Mouse (Mus musculus): ENCODE measurements around the gene Zfp384. TPM values are rescaled to one million over a fixed set of nuclear protein-coding genes. Genes with fewer than 3 reads are reported as not detected.

The Zfp384 gene
- polyA plus RNA-seq, 1 experiment from 2014 or later = 9.9 TPM

DNA sequence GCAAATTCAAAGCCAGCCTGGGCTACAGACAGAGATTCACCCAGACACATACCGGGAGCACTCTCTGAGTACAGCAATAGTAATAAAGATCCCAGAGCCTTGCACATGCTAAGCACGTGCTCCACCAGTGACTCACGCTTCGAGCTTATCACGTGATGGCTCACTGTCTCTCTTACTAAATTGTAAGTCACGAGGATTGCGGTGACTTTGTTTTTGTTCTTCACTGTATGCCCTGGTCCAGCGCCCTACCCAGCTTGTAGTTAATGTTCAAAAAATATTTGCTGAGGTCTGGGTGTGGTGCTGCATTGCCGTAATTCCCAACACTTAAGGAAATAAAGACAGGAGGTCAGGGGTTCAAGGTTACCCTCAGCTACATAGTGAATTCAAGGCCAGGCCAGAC lies 15.6 kb upstream of the Zfp384 start:
- Histone ChIP-seq H3K9me3 (replicated peaks; ENCODE audit: control insufficient read depth, low read length) (no peaks in the 10 kb centered on the region; the same call in 1 of the 2 replicates), H3K4me3 (ENCODE audit: low read depth, low read length) (no peak overlapping the region), H3K36me3 (ENCODE audit: control insufficient read depth, insufficient read depth, low read length) (no peaks in the 10 kb centered on the region), H3K27ac (ENCODE audit: low read depth, low read length) (no peak overlapping the region), H3K9ac (ENCODE audit: low read depth, low read length) (no peak overlapping the region), H3K4me2 (no peak overlapping the region), H3K4me1 (ENCODE audit: control insufficient read depth, insufficient read depth, low read length) (peaks cover 8% of the 10 kb centered on the region; the same call in 1 of the 2 replicates), H3K27me3 (ENCODE audit: control insufficient read depth, insufficient read depth, low read length) (peaks cover 50% of the 10 kb centered on the region)
- no peak for ATAC-seq (replicated peaks; ENCODE audit: insufficient number of reproducible peaks, low FRiP score, low TSS enrichment)
- WGBS (ENCODE audit: insufficient replicate concordance) = 76% methylated on average over 9 of the region's 9 CpGs

DNA sequence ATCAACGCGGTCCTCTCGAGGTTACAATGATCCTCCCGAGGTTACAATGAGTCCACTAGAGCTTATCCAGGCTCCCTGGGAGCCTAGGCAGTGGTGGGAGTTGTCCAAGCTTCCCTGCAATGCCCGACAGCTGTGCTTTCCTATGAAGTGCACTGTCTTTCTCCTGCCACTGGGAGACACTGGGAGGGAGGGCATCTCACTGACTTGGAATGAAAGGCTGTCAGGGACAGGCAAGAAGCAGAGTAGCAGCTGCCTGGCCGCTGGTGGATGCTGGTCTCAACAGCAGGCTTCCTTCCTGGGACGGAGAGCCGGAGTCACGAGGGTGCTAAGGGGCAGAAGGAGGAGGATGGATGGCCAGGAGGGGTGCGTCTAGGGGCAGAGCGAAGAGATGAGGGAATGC lies 15.1 kb upstream of the Zfp384 start:
- Histone ChIP-seq H3K4me2 (0 out of 2 replicates have a peak overlapping the region, but pooled peaks have one; percentile 17), H3K9ac (ENCODE audit: low read depth, low read length) (no peak overlapping the region; the same call in 1 of the 2 replicates), H3K36me3 (ENCODE audit: control insufficient read depth, insufficient read depth, low read length) (no peaks in the 10 kb centered on the region), H3K27me3 (ENCODE audit: control insufficient read depth, insufficient read depth, low read length) (peaks cover 55% of the 10 kb centered on the region), H3K27ac (ENCODE audit: low read depth, low read length) (no peak overlapping the region), H3K9me3 (replicated peaks; ENCODE audit: control insufficient read depth, low read length) (no peaks in the 10 kb centered on the region; the same call in 1 of the 2 replicates), H3K4me1 (ENCODE audit: control insufficient read depth, insufficient read depth, low read length) (peaks cover 10% of the 10 kb centered on the region; the same call in 1 of the 2 replicates), H3K4me3 (ENCODE audit: low read depth, low read length) (no peak overlapping the region)
- WGBS (ENCODE audit: insufficient replicate concordance) = 14% methylated on average over 11 of the region's 11 CpGs
- ATAC-seq (replicated peaks; ENCODE audit: insufficient number of reproducible peaks, low FRiP score, low TSS enrichment) = no peak

DNA sequence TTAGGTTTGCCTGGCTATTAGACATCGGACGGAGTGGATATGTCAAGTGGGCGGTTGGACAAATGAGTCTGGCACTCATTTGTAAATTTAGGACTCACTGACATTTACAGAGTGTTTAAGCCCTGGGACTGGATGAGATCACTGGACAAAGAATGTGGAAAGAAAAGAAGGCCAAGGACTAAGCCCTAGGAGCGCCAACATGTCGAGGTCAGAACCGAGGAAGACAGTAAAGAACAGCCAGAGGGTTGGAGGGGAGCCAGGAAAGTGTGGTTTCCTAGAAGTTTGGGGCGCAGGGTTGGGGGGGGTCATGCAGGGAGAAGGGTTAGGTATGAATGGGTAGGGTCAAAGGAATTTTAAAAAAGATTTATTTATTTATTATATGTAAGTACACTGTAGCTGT lies 13.7 kb upstream of the Zfp384 start:
- Histone ChIP-seq H3K27ac (ENCODE audit: low read depth, low read length) (no peak overlapping the region), H3K9ac (ENCODE audit: low read depth, low read length) (no peak overlapping the region), H3K4me3 (ENCODE audit: low read depth, low read length) (no peak overlapping the region), H3K9me3 (replicated peaks; ENCODE audit: control insufficient read depth, low read length) (no peaks in the 10 kb centered on the region), H3K4me1 (ENCODE audit: control insufficient read depth, insufficient read depth, low read length) (peaks cover 10% of the 10 kb centered on the region; the same call in 1 of the 2 replicates), H3K27me3 (ENCODE audit: control insufficient read depth, insufficient read depth, low read length) (peaks cover 68% of the 10 kb centered on the region), H3K4me2 (no peak overlapping the region), H3K36me3 (ENCODE audit: control insufficient read depth, insufficient read depth, low read length) (no peaks in the 10 kb centered on the region)
- ATAC-seq (replicated peaks; ENCODE audit: insufficient number of reproducible peaks, low FRiP score, low TSS enrichment) = no peak
- 79% methylated on average over 7 of the region's 7 CpGs for WGBS (ENCODE audit: insufficient replicate concordance)

DNA sequence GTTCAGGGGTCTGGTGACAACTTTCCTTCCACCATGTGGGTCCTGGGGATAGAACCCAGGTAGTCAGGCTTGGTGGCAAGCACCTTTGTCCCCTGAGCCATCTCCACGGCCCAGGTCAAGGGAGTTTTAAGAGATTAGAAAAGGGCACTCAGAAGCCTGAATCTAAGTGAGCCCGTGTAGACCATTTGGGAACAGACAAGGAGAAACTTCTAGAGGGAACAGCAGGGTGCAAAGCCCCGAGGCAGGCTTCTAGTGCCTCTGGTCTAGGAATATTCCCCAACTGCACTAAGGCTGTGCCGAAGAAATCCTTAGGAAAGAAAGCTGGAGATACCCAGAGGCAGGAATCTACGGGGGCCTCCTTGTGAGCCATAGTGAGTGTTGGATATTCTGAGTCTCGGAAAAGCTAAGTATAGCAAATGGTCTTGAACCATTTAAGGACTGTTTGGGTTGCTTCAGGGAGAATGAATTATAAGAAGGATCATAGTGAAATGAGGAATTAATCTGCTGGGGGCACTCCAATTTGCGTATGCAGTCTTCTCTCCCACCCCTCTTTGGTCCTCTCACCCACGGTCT lies 13.0 kb upstream of the Zfp384 start:
- Histone ChIP-seq H3K27me3 (ENCODE audit: control insufficient read depth, insufficient read depth, low read length) (peaks cover 75% of the 10 kb centered on the region), H3K27ac (ENCODE audit: low read depth, low read length) (no peak overlapping the region), H3K9ac (ENCODE audit: low read depth, low read length) (no peak overlapping the region), H3K4me1 (ENCODE audit: control insufficient read depth, insufficient read depth, low read length) (peaks cover 10% of the 10 kb centered on the region; the same call in 1 of the 2 replicates), H3K9me3 (replicated peaks; ENCODE audit: control insufficient read depth, low read length) (no peaks in the 10 kb centered on the region), H3K36me3 (ENCODE audit: control insufficient read depth, insufficient read depth, low read length) (no peaks in the 10 kb centered on the region), H3K4me2 (no peak overlapping the region; the same call in 1 of the 2 replicates), H3K4me3 (ENCODE audit: low read depth, low read length) (peak overlapping the region; percentile 50)
- no peak for ATAC-seq (replicated peaks; ENCODE audit: insufficient number of reproducible peaks, low FRiP score, low TSS enrichment)
- 41% methylated on average over 8 of the region's 8 CpGs for WGBS (ENCODE audit: insufficient replicate concordance)

DNA sequence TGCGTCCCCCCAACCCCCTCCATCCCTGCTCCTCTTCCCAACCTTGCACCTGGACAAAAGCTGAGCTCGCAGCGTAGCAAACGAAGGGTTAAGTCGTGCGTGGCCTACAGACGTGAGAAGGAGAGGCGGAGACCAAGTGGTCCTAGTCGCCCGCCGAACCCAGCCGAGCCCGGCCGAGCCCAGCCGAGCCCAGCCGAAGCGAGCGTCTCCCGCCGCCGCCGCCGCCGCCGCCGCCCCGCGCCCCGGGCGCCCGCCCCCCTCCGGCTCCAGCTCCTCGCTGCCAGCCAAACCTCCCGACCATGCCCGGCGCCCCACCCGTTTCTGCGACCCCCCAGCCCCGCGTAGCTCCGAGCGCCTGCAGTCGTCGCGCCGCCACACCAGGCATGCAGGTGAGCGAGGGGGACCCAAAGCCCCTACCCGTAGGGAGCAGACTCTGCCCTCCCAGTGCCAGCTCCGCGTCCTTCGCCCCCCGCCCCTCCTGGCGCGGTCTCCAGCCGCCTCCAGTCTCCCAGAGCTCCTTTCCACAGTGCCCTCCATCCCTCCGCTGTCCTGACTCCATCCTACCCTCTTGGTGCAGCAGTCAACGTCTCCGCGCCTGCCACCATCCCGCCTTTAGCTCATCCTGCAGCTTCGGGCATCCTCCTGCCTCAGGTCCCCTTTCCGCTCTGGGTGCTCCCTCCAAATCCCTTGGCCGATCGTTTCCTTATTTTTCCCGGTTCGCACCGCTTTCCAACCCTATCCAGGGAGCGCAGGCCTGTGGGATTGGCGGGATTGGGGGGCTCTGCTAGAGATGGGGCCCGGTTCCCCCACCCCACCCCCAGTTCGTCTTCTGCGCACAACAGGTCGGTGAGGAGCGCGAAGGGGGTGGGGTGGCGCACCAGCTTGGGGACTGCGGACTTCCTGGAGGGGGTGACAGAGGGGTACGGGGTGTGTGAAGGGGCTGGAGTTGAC lies 12.1 kb upstream of the Zfp384 start, which contains the start of gene Pianp:
Pianp (plus strand) TSS at position 144 of the 951 bp plus-strand sequence.
- peak; percentile 28; the same call in 1 of the 2 replicates for ATAC-seq (replicated peaks; ENCODE audit: insufficient number of reproducible peaks, low FRiP score, low TSS enrichment)
- no peaks in the 10 kb centered on the region for H3K36me3 ChIP-seq (ENCODE audit: control insufficient read depth, insufficient read depth, low read length)
- peaks cover 10% of the 10 kb centered on the region; the same call in 1 of the 2 replicates for H3K4me1 ChIP-seq (ENCODE audit: control insufficient read depth, insufficient read depth, low read length)
- no peak within 1 kb of the TSS for H3K27ac ChIP-seq (ENCODE audit: low read depth, low read length)
- H3K4me2 ChIP-seq = peak within 1 kb of the TSS; percentile 88
- no peaks in the 10 kb centered on the region for H3K9me3 ChIP-seq (replicated peaks; ENCODE audit: control insufficient read depth, low read length)
- H3K4me3 ChIP-seq (ENCODE audit: low read depth, low read length) = peak within 1 kb of the TSS; percentile 50
- peak within 1 kb of the TSS; percentile 46; the same call in 1 of the 2 replicates for H3K9ac ChIP-seq (ENCODE audit: low read depth, low read length)
- H3K27me3 ChIP-seq (ENCODE audit: control insufficient read depth, insufficient read depth, low read length) = peaks cover 83% of the 10 kb centered on the region
- under 1% methylated on average over 58 of the region's 78 CpGs for WGBS (ENCODE audit: insufficient replicate concordance)

DNA sequence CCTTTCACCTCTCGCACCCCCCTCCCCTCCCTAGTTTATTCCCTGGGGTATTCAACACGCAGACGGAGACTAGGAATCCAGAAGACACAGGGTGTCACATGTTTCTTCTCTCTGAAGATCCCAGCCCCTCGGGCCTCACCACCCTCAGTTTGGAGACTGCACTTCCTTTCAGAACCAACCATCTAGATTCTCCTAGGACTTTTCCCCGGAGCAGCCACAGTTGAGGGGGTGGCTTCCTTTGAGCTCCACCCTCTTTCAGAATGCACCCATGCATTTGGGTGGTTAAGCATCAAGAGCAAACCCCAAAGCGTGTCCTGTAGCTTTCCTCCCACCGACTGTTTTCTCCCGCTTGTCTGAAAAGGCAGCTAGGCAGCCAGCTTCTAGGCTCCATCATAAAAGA lies 10.9 kb upstream of the Zfp384 start:
- H3K9ac ChIP-seq (ENCODE audit: low read depth, low read length) = no peak overlapping the region
- no peak overlapping the region for H3K27ac ChIP-seq (ENCODE audit: low read depth, low read length)
- H3K4me1 ChIP-seq (ENCODE audit: control insufficient read depth, insufficient read depth, low read length) = peaks cover 7% of the 10 kb centered on the region; the same call in 1 of the 2 replicates
- no peaks in the 10 kb centered on the region for H3K9me3 ChIP-seq (replicated peaks; ENCODE audit: control insufficient read depth, low read length)
- no peak overlapping the region for H3K4me3 ChIP-seq (ENCODE audit: low read depth, low read length)
- ATAC-seq (replicated peaks; ENCODE audit: insufficient number of reproducible peaks, low FRiP score, low TSS enrichment) = no peak
- WGBS (ENCODE audit: insufficient replicate concordance) = 5% methylated on average over 8 of the region's 8 CpGs
- H3K4me2 ChIP-seq = no peak overlapping the region
- peaks cover 88% of the 10 kb centered on the region for H3K27me3 ChIP-seq (ENCODE audit: control insufficient read depth, insufficient read depth, low read length)
- H3K36me3 ChIP-seq (ENCODE audit: control insufficient read depth, insufficient read depth, low read length) = no peaks in the 10 kb centered on the region

DNA sequence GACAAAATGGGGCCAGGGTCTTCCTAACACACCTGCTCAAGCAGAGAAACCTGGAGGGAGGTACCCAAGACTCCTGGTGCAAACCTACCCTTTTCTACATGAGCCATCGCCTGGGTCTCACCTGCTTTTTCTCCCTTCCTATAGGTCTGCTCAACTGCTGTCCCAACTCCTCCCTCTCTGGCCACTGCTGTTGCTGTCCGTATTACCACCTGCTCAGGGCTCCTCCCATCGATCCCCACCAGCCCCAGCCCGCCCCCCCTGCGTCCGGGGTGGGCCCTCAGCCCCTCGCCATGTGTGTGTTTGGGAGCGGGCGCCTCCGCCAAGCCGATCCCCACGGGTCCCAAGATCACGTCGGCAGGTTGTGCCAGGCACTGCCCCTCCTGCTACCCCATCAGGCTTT lies 9.9 kb upstream of the Zfp384 start:
- H3K27me3 ChIP-seq (ENCODE audit: control insufficient read depth, insufficient read depth, low read length) = peaks cover 83% of the 10 kb centered on the region
- no peak overlapping the region for H3K4me2 ChIP-seq
- peaks cover 7% of the 10 kb centered on the region; the same call in 1 of the 2 replicates for H3K4me1 ChIP-seq (ENCODE audit: control insufficient read depth, insufficient read depth, low read length)
- no peaks in the 10 kb centered on the region for H3K36me3 ChIP-seq (ENCODE audit: control insufficient read depth, insufficient read depth, low read length)
- no peak overlapping the region for H3K9ac ChIP-seq (ENCODE audit: low read depth, low read length)
- no peak overlapping the region for H3K4me3 ChIP-seq (ENCODE audit: low read depth, low read length)
- ATAC-seq (replicated peaks; ENCODE audit: insufficient number of reproducible peaks, low FRiP score, low TSS enrichment) = no peak
- 31% methylated on average over 14 of the region's 14 CpGs for WGBS (ENCODE audit: insufficient replicate concordance)
- H3K9me3 ChIP-seq (replicated peaks; ENCODE audit: control insufficient read depth, low read length) = no peaks in the 10 kb centered on the region
- no peak overlapping the region for H3K27ac ChIP-seq (ENCODE audit: low read depth, low read length)

DNA sequence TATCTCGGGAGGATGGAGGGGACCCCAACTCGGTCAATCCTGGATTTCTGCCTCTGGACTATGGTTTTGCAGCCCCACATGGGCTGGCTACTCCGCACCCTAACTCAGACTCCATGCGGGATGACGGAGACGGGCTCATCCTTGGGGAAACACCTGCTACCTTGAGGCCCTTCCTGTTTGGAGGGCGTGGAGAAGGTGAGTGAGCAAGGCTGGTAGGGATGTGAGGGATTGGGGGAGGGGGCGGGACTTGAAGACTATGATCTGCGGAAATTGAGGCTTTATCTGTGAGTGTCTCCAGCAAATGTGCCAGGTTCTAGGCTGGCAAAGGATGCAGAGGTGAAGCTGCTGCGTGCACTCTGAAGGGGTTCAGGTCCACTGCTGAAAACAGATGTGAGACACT lies 9.4 kb upstream of the Zfp384 start:
- H3K9me3 ChIP-seq (replicated peaks; ENCODE audit: control insufficient read depth, low read length) = no peaks in the 10 kb centered on the region
- no peak overlapping the region for H3K4me3 ChIP-seq (ENCODE audit: low read depth, low read length)
- H3K36me3 ChIP-seq (ENCODE audit: control insufficient read depth, insufficient read depth, low read length) = no peaks in the 10 kb centered on the region
- H3K9ac ChIP-seq (ENCODE audit: low read depth, low read length) = no peak overlapping the region
- no peak overlapping the region for H3K4me2 ChIP-seq
- H3K27ac ChIP-seq (ENCODE audit: low read depth, low read length) = no peak overlapping the region
- WGBS (ENCODE audit: insufficient replicate concordance) = 26% methylated on average over 10 of the region's 10 CpGs
- H3K27me3 ChIP-seq (ENCODE audit: control insufficient read depth, insufficient read depth, low read length) = peaks cover 78% of the 10 kb centered on the region
- ATAC-seq (replicated peaks; ENCODE audit: insufficient number of reproducible peaks, low FRiP score, low TSS enrichment) = no peak
- peaks cover 7% of the 10 kb centered on the region; the same call in 1 of the 2 replicates for H3K4me1 ChIP-seq (ENCODE audit: control insufficient read depth, insufficient read depth, low read length)
